Mouse (Mus musculus) forebrain, embryonic 15.5 days (tissue): ENCODE measurements at regions not wholly inside any gene's neighbourhood (a gene's known extent, or its start where the extent isn't known, plus 50 kb on each side); places are given as distances from the start of the nearest gene placed in this dataset.
A peak's percentile ranks its signal among the peaks of the same experiment; 100 is the strongest.

Experiments used
- ATAC-seq: fragments of 200-750 bp; cut with Nextera tagmentation; replicated peaks from 2 replicates; pipeline ENCODE4 v1.8.0; 2017; ENCODE audit warnings: mild to moderate bottlenecking, moderate TSS enrichment, moderate library complexity
- H3K27ac ChIP-seq: fragments of 300-500 bp; sonication (generic); replicated peaks from 2 replicates; pipeline ENCODE4 v1.5.1; 2015; ENCODE audit warnings: mild to moderate bottlenecking, inconsistent platforms
- H3K27me3 ChIP-seq: fragments of 300-500 bp; sonication (generic); 2 replicates; pipeline ENCODE4 v1.6.1; 2015; ENCODE audit warnings: inconsistent platforms
- H3K36me3 ChIP-seq: fragments of 300-500 bp; sonication (generic); 2 replicates; pipeline ENCODE4 v1.6.1; 2015; ENCODE audit warnings: mild to moderate bottlenecking, inconsistent platforms
- H3K4me1 ChIP-seq: fragments of 300-500 bp; sonication (generic); 2 replicates; pipeline ENCODE4 v1.6.1; 2015; ENCODE audit warnings: inconsistent platforms
- H3K4me2 ChIP-seq: fragments of 300-500 bp; sonication (generic); replicated peaks from 2 replicates; pipeline ENCODE4 v1.6.1; 2015; ENCODE audit warnings: mild to moderate bottlenecking, inconsistent platforms
- H3K4me3 ChIP-seq: fragments of 300-500 bp; sonication (generic); 2 replicates; pipeline ENCODE4 v1.5.1; 2015; ENCODE audit warnings: mild to moderate bottlenecking, inconsistent platforms
- H3K9ac ChIP-seq: fragments of 300-500 bp; sonication (generic); replicated peaks from 2 replicates; pipeline ENCODE4 v1.6.1; 2015; ENCODE audit warnings: mild to moderate bottlenecking, inconsistent platforms
- H3K9me3 ChIP-seq: fragments of 300-500 bp; sonication (generic); 2 replicates; pipeline ENCODE4 v1.6.1; 2016; ENCODE audit warnings: inconsistent platforms
- WGBS: fragments of 180-500 bp; shearing (Covaris S2); methylation state at CpG from one replicate; pipeline ENCODE4 v1.1.7; 2015; ENCODE audit warnings: mixed read lengths; 5-methylcytosine and 5-hydroxymethylcytosine counted together

GRCm38 (mm10) chr3:19882623-19883022, 74.2 kb upstream of the Cp start:
- Histone ChIP-seq H3K4me1 (no peaks in the 10 kb centered on the region), H3K4me3 (no peak overlapping the region), H3K9ac (no peak overlapping the region), H3K27ac (no peak overlapping the region), H3K27me3 (no peaks in the 10 kb centered on the region), H3K9me3 (no peaks in the 10 kb centered on the region), H3K36me3 (no peaks in the 10 kb centered on the region), H3K4me2 (no peak overlapping the region)
- ATAC-seq = no peak
- WGBS = 76% methylated on average over 2 of the region's 2 CpGs

GRCm38 (mm10) chr3:19888405-19888804, 68.4 kb upstream of the Cp start:
- no peak for ATAC-seq
- Histone ChIP-seq H3K4me2 (no peak overlapping the region), H3K27ac (no peak overlapping the region), H3K36me3 (no peaks in the 10 kb centered on the region), H3K9me3 (no peaks in the 10 kb centered on the region), H3K4me1 (no peaks in the 10 kb centered on the region), H3K27me3 (no peaks in the 10 kb centered on the region), H3K9ac (no peak overlapping the region), H3K4me3 (no peak overlapping the region)

- no peak for ATAC-seq
- Histone ChIP-seq H3K4me3 (peak overlapping the region; percentile 96), H3K27me3 (no peaks in the 10 kb centered on the region), H3K36me3 (no peaks in the 10 kb centered on the region; the same call in 1 of the 2 replicates), H3K9ac (0 out of 2 replicates have a peak overlapping the region, but pooled peaks have one; percentile 28), H3K4me1 (peaks cover 27% of the 10 kb centered on the region), H3K4me2 (peak overlapping the region; percentile 57), H3K9me3 (no peaks in the 10 kb centered on the region), H3K27ac (no peak overlapping the region)
- 5% methylated on average over 10 of the region's 10 CpGs for WGBS
Measured at GRCm38 (mm10) chr3:19894258-19894629, 62.6 kb upstream of the Cp start.

- Histone ChIP-seq H3K27me3 (no peaks in the 10 kb centered on the region), H3K4me1 (peaks cover 27% of the 10 kb centered on the region), H3K27ac (peak overlapping the region; percentile 83), H3K4me3 (peak overlapping the region; percentile 96), H3K9ac (peak overlapping the region; percentile 92), H3K4me2 (peak overlapping the region; percentile 83), H3K9me3 (no peaks in the 10 kb centered on the region), H3K36me3 (no peaks in the 10 kb centered on the region; the same call in 1 of the 2 replicates)
- under 1% methylated on average over 68 of the region's 68 CpGs for WGBS
- ATAC-seq = peak; percentile 100
Measured at GRCm38 (mm10) chr3:19894630-19895578, 62.0 kb upstream of the Cp start.

GRCm38 (mm10) chr3:19895755-19896154, 61.1 kb upstream of the Cp start:
- Histone ChIP-seq H3K9ac (peak overlapping the region; percentile 92), H3K36me3 (peaks cover 6% of the 10 kb centered on the region; the same call in 1 of the 2 replicates), H3K27ac (peak overlapping the region; percentile 83; the same call in 1 of the 2 replicates), H3K9me3 (no peaks in the 10 kb centered on the region), H3K4me2 (peak overlapping the region; percentile 83), H3K4me1 (peaks cover 27% of the 10 kb centered on the region), H3K27me3 (no peaks in the 10 kb centered on the region), H3K4me3 (peak overlapping the region; percentile 96)
- 32% methylated on average over 5 of the region's 5 CpGs for WGBS
- no peak for ATAC-seq

- H3K4me2 ChIP-seq = peak overlapping the region; percentile 83
- peaks cover 9% of the 10 kb centered on the region; the same call in 1 of the 2 replicates for H3K36me3 ChIP-seq
- H3K27ac ChIP-seq = no peak overlapping the region
- no peaks in the 10 kb centered on the region for H3K27me3 ChIP-seq
- H3K9ac ChIP-seq = no peak overlapping the region
- H3K4me1 ChIP-seq = peaks cover 27% of the 10 kb centered on the region
- no peak overlapping the region for H3K4me3 ChIP-seq
- ATAC-seq = no peak
- WGBS = 83% methylated on average over 3 of the region's 3 CpGs
- no peaks in the 10 kb centered on the region for H3K9me3 ChIP-seq
Measured at GRCm38 (mm10) chr3:19897140-19897539, 59.7 kb upstream of the Cp start.

- Histone ChIP-seq H3K27ac (no peak overlapping the region), H3K36me3 (peaks cover 9% of the 10 kb centered on the region; the same call in 1 of the 2 replicates), H3K9me3 (no peaks in the 10 kb centered on the region), H3K4me3 (no peak overlapping the region), H3K4me2 (no peak overlapping the region), H3K9ac (no peak overlapping the region), H3K4me1 (peaks cover 9% of the 10 kb centered on the region), H3K27me3 (no peaks in the 10 kb centered on the region)
- 87% methylated on average over 3 of the region's 3 CpGs for WGBS
- no peak; the same call in 1 of the 2 replicates for ATAC-seq
Measured at GRCm38 (mm10) chr3:19902226-19902625, 54.6 kb upstream of the Cp start.

GRCm38 (mm10) chr3:19904446-19905275, 52.2 kb upstream of the Cp start:
- Histone ChIP-seq H3K4me3 (no peak overlapping the region), H3K27me3 (no peaks in the 10 kb centered on the region), H3K27ac (no peak overlapping the region), H3K36me3 (0 out of 2 replicates have a peak, but pooled peaks cover 9% of the 10 kb centered on the region), H3K9ac (no peak overlapping the region), H3K4me1 (no peaks in the 10 kb centered on the region), H3K4me2 (no peak overlapping the region), H3K9me3 (no peaks in the 10 kb centered on the region)
- WGBS = 22% methylated on average over 5 of the region's 5 CpGs
- ATAC-seq = peak; percentile 90
